Mouse (Mus musculus) right cerebral cortex, postnatal 36 days (tissue): ENCODE results near the gene Ovol1.

Source experiments
- DNase-seq, 2 experiments: peaks; one replicate each; pipeline ENCODE4 v3.0.0; 2022; ENCODE audit warnings: low spot score in 2 of 2, mixed read lengths in 1 of 2

Gene Ovol1

GRCm38 (mm10) chr19:5518721-5519120, 41.7 kb downstream of the Ovol1 start:
- DNase-seq: no peak

- no peak for DNase-seq
These were observed 43.4 kb downstream of the Ovol1 start for GRCm38 (mm10) chr19:5516906-5517505.

GRCm38 (mm10) chr19:5515840-5516777, 44.3 kb downstream of the Ovol1 start:
- no peak for DNase-seq

GRCm38 (mm10) chr19:5513005-5513349, 47.5 kb downstream of the Ovol1 start:
- no peak for DNase-seq

GRCm38 (mm10) chr19:5512091-5513004, 48.1 kb downstream of the Ovol1 start:
- no peak for DNase-seq

- no peak for DNase-seq
These were observed 49.3 kb downstream of the Ovol1 start for GRCm38 (mm10) chr19:5511074-5511632.

- DNase-seq: peak; percentile 99
These were observed 50.1 kb downstream of the Ovol1 start, which contains the start of gene Snx32 for GRCm38 (mm10) chr19:5510031-5511026. Gene Snx32 (minus strand): TSS chr19:5510538.

- no peak for DNase-seq
These were observed 56.8 kb downstream of the Ovol1 start, which contains the start of gene 1700020D05Rik for GRCm38 (mm10) chr19:5503687-5504086. Gene 1700020D05Rik (minus strand): TSS chr19:5503787.

- DNase-seq: no peak
These were observed 60.0 kb downstream of the Ovol1 start for GRCm38 (mm10) chr19:5500330-5500875.
